Mouse (Mus musculus): Measurements from ENCODE around the gene Smpdl3b.
"Not testable (repeated sequence)": the region's sequence is repeated elsewhere in the genome, so short reads cannot be mapped to it uniquely, and the experiment has no call there.

Gene Smpdl3b

GRCm38 (mm10) chr4:132778562-132779201 is 21.6 kb upstream of the Smpdl3b start:
- DNase-seq (ENCODE audit: low read depth, low spot score) = no peak

GRCm38 (mm10) chr4:132776764-132777163 is 19.7 kb upstream of the Smpdl3b start:
- DNase-seq (ENCODE audit: low read depth, low spot score) = peak; percentile 29

GRCm38 (mm10) chr4:132774905-132775304 is 17.9 kb upstream of the Smpdl3b start:
- DNase-seq (ENCODE audit: low read depth, low spot score) = no peak

GRCm38 (mm10) chr4:132771776-132772175 is 14.7 kb upstream of the Smpdl3b start:
- no peak for DNase-seq (ENCODE audit: low read depth, low spot score)

- peak; percentile 100 for DNase-seq (ENCODE audit: low read depth, low spot score)
Observed at GRCm38 (mm10) chr4:132767914-132768876, 11.1 kb upstream of the Smpdl3b start, which contains the start of gene Rpa2. Gene Rpa2 (plus strand): TSS chr4:132768332.

GRCm38 (mm10) chr4:132763125-132763524 is 6.1 kb upstream of the Smpdl3b start:
- DNase-seq (ENCODE audit: low read depth, low spot score) = not testable (repeated sequence)

DNA sequence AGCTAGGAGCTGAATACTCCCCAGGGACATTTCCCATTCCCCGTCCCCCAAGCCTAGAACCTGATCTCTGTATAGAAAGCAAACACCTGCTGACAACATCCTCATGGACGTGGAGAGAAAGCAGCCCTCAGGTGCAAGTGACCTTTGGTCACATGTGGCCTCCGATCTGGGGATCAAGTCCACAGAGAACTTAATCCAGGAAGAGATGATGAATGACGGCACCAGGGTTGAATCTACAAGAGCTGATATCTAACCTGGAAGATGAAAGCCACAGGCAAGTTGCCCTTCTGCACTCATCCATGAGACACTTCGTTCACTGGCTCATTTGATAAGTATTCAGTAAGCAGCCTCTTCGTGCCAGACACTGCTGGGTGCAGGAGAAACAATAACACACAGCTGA is 5.5 kb upstream of the Smpdl3b start:
- no peak for DNase-seq (ENCODE audit: low read depth, low spot score)

DNA sequence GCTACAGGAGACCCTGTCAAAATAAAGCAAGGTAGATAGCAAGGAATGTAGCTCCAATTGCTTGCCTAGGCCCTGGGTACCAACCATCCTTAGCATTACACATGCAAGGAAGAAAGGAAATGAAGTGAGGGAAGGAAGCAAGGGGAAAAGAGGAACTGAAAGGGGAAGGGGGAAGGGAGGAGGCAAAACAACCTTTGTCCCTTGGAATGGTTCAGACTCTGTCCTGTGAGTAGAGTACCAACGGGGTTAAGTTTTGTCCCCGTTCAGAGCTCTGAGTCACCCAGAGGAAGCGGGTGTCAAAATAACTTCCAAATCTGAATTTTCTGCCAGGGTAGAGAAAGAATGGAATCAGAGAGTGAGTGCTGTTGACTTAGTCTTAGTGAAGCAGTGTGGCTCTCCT is 3.2 kb upstream of the Smpdl3b start:
- DNase-seq (ENCODE audit: low read depth, low spot score) = no peak

DNA sequence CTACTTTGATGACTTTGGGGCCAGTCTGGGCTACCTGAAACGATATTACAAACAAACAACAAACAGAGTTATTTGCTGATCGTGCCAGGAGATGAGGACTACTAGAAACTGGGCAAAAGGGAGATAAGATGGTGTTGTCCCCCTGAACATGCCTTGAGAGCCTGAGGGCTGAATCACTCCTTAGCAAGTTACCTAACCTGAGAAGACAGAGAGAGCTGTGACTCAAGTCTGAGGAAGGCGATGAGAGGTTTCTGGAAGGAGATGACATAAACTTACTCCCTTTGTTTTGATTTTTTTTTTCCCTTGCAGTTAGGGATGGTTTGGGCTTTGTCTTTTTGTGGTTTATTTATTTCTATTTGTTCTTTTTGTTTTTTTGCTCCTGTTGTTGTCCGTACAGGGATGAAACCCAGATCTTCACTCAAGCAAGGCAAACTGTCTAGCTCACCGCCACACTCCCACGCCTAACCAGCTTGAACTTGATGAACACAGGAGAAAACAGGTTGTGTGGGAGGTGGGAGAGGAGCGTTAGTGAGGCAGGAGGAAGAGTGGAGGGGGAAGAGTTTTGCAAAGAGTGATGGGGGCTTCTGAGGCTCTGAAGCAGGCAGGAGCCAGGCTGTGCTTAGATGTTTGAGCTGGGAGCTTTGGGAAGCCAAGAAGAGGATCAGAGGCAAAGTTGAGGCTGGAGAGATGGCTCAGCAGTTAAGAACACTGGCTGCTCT is 740 bp upstream of the Smpdl3b start:
- no peak for DNase-seq (ENCODE audit: low read depth, low spot score)

GRCm38 (mm10) chr4:132752992-132753391 is 4.1 kb downstream of the Smpdl3b start:
- no peak for DNase-seq (ENCODE audit: low read depth, low spot score)

GRCm38 (mm10) chr4:132749258-132749982 is 7.6 kb downstream of the Smpdl3b start:
- DNase-seq (ENCODE audit: low read depth, low spot score) = no peak

GRCm38 (mm10) chr4:132748778-132749177 is 8.3 kb downstream of the Smpdl3b start:
- no peak for DNase-seq (ENCODE audit: low read depth, low spot score)

DNA sequence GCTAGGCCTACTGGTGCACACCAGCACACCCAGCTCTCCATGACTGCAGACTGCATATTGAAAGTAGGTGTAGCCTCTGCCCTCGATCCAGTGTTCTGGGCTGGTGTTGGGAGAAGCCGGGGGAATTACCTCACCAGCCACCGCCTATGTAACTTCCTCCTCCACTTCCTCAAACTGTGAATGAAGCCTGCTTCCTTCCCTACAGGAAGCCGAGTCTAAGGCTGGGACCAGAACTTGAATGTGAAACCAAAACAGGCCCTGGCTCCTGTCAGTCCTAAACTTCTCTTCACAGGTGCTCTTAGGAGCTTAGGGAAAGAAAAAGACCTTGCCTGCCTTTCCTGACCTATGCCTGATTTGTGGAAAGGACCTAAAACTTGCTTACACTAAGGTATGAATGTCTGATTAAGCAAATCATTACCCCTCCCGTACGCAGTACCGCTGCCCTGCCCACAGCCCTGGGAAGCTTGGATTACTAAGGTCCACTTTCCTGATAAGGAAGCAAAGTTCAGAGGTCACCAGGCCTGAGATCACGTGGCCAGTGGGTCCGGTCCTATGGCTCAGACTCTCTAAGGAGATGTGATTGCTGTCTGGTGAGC is 9.3 kb downstream of the Smpdl3b start:
- no peak for DNase-seq (ENCODE audit: low read depth, low spot score)

DNA sequence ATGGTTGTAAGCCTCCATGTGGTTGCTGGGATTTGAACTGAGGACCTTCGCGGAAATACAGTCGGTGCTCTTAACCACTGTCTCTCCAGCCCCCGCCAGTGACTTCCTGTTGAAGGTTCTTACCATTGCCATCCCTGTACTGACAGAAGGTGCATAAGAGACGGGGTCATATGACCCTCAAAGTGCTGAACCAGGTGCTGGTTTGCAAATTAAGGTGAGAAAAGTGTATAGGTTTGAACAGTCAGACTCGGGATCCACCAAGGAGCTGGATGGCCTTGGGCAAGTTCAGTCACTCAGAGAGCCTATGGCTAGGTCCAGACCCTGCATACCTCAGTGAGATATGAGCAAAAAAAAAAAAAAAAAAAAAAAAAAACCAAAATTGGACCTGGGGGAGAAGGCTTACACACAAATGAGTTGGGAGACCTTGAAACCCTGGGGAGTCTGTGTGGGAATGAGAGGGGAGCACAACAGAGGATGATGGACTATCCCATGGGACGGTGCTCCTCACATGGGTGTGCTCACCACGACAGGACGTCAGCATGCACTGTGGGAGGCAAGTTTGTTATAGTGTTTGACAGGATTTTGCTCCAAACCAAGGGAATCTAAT is 10.0 kb downstream of the Smpdl3b start:
- DNase-seq (ENCODE audit: low read depth, low spot score) = no peak

- no peak for DNase-seq (ENCODE audit: low read depth, low spot score)
Observed at GRCm38 (mm10) chr4:132743992-132744911, 12.8 kb downstream of the Smpdl3b start.

DNA sequence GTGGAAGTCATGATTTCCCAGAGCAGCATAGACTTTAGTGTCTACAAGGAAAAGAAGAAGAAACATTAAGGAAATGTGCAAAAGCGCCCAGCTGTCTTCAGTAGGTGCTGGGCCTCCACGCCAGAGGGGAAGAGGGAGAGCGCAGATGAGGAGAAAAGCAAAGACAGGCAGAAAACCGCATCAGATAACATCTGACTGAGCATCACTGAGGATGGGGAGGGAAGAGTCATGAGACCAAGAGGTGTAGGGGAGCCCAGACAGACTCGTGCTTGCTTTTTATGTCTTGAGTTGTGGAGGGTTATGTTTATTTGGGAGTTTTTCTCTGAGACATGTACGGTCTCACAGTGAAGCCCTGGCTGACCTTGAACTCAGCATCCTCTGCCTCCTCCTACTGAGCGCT is 15.6 kb downstream of the Smpdl3b start:
- no peak for DNase-seq (ENCODE audit: low read depth, low spot score)

GRCm38 (mm10) chr4:132737154-132737553 is 19.9 kb downstream of the Smpdl3b start:
- DNase-seq (ENCODE audit: low read depth, low spot score) = not testable (repeated sequence)

DNA sequence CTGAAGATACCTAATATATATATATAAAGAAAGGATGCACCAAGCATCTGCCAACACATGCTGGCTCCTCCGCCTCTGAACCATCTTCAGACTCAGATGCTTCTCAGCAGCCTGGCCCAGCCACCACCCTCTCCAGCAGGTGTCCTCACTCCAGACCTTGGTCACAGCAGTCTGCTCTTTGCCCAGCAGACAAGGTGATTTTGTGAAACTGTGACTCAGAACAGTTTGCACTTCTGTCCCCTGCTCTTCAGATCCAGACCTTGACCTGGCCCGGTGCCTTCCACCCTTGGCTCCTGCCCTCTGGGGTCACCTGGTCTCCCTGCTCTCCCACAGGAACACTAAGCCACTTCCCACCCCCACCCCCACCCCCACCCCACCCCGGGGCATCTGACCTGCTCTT is 21.2 kb downstream of the Smpdl3b start:
- no peak for DNase-seq (ENCODE audit: low read depth, low spot score)

GRCm38 (mm10) chr4:132735389-132735788 is 21.7 kb downstream of the Smpdl3b start:
- no peak for DNase-seq (ENCODE audit: low read depth, low spot score)
